Mouse (Mus musculus) left cerebral cortex, postnatal 36 days (tissue): ENCODE measurements around the gene Vmn2r34. TPM values are rescaled to one million over a fixed set of nuclear protein-coding genes. Genes with fewer than 3 reads are reported as not detected.
"Not testable (repeated sequence)": the region's sequence is repeated elsewhere in the genome, so short reads cannot be mapped to it uniquely, and the experiment has no call there.

Experiments used
- DNase-seq, 2 experiments: peaks; one replicate each; pipeline ENCODE4 v3.0.0; 2021 to 2022; ENCODE audit warnings: low spot score in 2 of 2, mixed read lengths in 1 of 2
- intact Hi-C: fragments of 180-260 bp; cut with DNase I; formaldehyde crosslinking; loops from one replicate; pipeline ENCODE4 v1.15.1; 2025
- total RNA-seq, 2 experiments: library from RNA; stranded (reverse); gene quantifications; 2 replicates each; pipeline ENCODE4 v1.2.3; 2021

The Vmn2r34 gene
- total RNA-seq = not detected

GRCm38 (mm10) chr7:7689413-7689812 is at the start of gene Vmn2r34:
Vmn2r34 (minus strand) TSS chr7:7689513.
- intact Hi-C loops, DNase-seq: not testable (repeated sequence)

GRCm38 (mm10) chr7:7674032-7674431 is 15.3 kb downstream of the Vmn2r34 start:
- intact Hi-C loops, DNase-seq: not testable (repeated sequence)

Other genes starting within 250 kb of the Vmn2r34 start
- not detected for gene Vmn2r32, start 209.5 kb downstream of the Vmn2r34 start, total RNA-seq
- gene Vmn2r33, start 122.7 kb downstream of the Vmn2r34 start, total RNA-seq = not detected
- gene Vmn2r35, start 130.4 kb upstream of the Vmn2r34 start, total RNA-seq = not detected
- gene Vmn2r36, start 213.0 kb upstream of the Vmn2r34 start, total RNA-seq = not detected